Mouse (Mus musculus) urinary bladder, postnatal 10 days (tissue): ENCODE measurements around the gene Ctnnbip1.

Source experiments
- DNase-seq: peaks from one replicate; pipeline ENCODE4 v3.0.0; 2022; ENCODE audit warnings: low spot score

Gene Ctnnbip1

GRCm38 (mm10) chr4:149561986-149562904 lies 44.2 kb downstream of the Ctnnbip1 start:
- no peak for DNase-seq

- DNase-seq = no peak
Measured at GRCm38 (mm10) chr4:149562905-149563347, 44.9 kb downstream of the Ctnnbip1 start.

DNA sequence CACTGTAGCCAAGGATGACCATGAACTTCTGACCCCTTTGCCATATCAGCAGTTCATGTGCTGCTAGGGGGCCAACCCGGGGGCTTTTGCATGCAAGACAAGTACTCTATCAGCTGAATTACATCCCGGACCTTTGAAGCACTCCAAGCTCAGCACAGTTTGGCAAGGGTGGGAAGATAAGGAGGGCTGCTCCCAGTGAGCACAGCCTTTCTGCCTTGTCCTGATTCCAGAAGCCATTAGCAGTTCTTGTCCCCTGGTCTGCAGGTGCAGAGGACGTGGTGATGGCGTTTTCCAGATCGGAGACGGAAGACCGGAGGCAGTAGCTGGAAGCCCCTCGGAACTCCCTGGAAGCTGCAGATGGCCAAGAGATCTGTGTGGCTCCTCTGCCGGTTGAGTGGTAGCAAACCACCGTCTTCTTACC lies 45.9 kb downstream of the Ctnnbip1 start:
- no peak for DNase-seq

DNA sequence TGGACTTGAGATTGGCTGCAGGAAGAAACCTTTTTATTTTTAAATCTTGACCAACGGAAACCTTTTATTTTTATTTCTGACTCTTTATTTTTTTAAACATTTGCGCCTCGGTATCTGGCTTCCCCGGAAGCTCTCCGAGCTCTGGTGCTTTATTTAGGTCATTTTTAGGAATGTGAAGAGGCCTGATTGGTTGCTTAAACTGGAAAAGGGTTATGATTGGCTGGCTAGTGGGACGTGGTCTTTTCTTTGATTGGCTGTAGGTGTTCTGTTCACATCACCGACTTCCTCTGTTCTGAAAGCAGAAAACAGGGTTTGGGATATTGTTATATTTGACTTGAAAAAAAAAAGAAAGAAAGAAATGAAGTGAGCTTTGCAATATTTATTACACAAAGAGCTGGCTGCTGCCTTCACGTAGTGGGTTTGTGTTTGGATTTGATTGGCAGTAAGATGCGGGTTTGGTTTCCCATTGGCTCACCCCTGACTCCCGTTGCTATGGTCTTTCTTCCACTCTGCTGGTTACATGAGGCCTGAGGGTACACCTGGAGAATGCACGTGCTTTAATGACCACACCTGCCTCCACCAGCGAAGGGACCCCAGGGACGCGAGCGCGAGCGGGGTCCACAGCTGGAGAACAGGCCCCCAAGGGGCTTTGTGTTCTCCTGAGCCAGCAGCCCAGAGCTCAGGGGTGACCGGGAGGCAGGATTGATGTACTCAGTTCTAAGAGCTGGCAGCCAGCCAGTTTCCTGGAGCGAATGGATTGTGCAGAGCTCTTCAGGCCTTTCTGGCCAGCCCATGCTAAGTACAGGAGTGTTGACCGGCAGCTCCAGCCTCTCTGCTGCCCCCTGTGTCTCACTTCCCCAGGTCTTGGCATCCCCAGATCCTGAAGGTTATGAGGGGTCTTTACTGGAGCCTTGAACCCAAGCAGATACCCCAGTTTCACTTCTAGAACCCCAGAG lies 46.7 kb downstream of the Ctnnbip1 start:
- DNase-seq = no peak

DNA sequence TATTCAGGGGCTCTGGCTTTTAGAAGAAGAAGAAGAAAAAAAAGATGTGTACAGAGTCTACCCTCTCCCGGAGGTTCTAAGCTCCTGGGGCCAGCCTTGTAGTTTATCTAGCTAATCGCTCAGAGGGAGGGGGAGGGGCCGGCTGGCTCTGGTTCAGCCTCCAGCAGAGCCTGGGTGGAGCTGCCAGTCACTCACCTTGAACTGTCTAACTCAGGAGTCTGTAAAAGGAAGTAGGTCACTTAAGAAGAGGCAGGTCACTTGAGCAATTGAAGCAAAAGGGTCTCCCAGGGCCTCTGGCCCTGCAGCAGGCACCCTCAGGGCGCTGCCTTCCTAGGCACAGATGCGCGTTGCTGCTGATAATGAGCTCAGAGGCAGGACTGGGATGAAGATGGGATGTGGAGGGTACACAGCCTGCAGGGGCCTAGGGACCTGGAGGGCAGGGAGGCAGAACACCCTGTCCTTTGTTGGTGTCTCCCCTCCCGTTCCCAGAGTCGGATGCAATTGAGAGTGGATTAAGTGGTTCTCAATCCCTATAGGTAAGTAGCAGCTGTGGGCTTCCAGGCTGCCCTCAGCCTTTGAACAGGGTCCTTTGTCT lies 49.5 kb downstream of the Ctnnbip1 start:
- no peak for DNase-seq

GRCm38 (mm10) chr4:149568622-149569021 lies 50.6 kb downstream of the Ctnnbip1 start:
- DNase-seq = no peak

DNA sequence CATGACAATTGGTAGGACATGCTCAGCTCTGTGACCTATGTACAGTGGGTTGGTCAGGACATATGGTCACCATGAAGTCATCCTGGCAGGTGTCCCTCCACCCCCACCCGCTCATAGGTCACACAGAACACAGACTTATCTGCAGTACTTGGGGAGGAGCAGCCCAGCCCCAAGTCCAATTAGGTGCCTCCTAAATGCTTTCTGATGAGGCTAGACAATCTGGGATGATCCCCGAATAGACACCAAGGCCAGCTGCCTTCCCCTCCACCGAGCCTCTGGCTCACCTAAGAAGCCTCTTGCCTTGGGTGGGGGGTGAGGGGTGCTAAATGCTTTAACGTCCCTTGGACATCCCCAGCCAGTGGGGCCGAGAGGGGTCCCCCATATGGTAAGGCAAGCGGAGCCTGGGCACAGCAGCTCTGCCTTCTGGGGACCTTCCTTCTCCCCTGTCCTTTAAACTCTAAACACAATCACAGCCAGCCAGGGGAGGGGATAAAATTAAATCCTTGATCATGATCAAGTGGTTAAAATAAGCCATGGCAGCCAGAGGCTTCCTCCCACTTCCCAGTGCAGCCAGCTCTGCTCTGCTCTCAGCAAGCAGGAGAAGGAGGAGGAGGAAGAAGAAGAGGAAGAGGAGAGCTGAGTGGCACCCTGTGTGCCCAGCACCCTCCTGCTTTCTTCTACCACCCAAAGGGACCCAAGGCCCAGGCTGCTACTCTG lies 51.9 kb downstream of the Ctnnbip1 start:
- no peak for DNase-seq

DNA sequence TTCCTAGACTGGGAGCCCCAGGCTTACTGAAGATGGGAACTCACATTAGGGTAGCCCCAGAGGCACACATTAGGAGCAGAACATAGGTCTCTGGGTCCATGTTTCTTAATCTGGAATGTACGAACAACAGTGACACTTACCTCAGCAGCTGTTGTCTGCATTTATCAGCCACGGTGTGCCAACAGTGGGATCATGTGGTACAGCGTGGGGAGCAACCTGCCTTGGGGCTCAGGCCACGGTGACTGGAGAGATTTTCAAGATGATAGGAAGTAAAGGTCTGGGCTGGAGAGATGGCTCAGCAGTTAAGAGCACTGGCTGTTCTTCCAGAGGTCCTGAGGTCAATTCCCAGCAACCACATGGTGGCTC lies 52.4 kb downstream of the Ctnnbip1 start:
- no peak for DNase-seq

DNA sequence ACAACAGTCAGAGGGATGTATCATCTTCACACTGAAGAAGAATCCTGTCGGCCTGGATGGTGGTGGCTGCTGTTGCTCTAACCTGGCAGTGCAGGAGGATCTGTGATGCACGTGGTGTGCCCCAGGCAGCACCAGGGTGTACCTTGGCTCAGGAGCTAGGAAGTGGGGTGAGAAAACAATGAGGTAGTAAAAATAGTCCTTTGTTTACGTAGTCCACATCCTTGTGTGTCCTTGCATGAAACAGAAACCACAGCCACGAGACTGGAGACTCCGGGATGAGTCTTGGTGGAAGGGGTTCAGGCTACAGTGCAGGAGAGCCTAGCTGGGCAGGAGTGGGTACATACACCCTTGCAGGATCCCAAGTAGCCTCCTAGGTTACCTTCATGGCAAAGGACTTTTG lies 53.2 kb downstream of the Ctnnbip1 start:
- DNase-seq = no peak

DNA sequence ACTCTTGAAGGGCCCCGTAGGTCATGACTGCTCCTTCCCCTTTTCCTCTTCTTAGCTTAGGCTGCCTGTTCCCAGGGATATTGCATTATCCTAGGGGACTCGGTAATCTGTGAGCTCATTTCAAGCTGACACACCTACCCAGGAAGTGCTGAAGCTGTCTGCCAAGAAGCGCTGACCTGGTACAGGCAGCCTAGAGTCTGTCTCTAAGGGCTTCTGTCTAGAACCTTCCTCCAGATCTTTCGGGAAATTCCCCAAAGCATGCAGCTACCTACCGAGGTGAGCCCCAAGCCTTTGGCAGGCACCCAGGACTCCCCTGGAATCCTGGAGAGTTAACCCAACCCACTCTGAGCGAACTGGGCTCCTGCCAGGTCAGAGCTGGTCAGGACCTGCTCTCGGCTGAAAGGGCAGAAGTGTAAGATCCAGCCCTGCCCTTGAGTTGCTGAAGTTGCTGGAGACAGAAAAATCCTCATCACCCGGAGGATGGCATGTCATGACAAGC lies 53.7 kb downstream of the Ctnnbip1 start:
- no peak for DNase-seq

- no peak for DNase-seq
Measured at GRCm38 (mm10) chr4:149572446-149572845, 54.4 kb downstream of the Ctnnbip1 start.

- DNase-seq = no peak
Measured at GRCm38 (mm10) chr4:149572851-149573250, 54.8 kb downstream of the Ctnnbip1 start.

GRCm38 (mm10) chr4:149574391-149574821 lies 56.4 kb downstream of the Ctnnbip1 start:
- DNase-seq = no peak

DNA sequence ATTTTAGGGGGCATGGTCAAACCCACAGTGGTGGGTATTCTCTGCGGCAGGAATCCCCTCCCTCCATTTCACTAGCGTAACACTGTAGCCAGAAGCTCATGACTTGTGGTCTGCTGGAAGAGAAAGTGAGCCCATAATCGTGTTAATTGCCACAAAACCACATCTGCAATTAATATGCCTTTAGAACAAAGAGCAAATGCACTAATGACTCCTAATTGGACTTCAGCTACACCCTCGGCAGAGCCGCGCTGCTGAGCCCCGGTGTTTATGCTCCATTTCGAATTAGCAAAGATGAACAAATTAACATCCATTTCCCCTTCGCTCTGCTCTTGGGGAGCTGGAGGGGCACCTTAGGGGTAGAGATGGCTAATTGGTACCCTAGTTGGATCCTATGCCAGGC lies 58.0 kb downstream of the Ctnnbip1 start:
- no peak for DNase-seq

DNA sequence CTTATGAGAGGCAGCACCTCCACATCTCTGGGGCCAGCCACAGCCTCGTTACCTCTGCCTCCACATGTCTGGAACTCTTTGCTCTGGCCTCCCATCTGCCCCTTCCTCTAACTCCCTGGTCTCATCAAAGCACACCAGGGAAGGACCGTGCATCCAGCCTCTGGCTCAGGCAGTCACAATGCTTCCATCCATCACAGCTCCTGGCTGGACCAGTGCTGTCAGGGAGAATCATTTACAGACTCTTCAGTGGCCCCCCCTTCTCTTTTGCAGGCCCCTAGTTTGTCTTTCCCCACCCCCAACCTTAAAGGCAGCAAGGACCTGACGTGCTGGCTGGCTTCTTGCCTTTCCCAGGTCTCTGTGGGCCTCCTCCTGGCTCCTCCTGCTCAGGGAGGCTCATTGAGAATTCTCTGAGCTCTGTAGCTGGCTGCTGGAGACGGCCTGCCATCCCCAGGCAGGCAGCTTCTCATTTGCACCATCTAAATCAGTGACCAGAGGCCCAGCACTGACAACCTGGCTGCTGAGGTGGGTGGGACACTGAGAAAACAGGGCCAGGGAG lies 59.0 kb downstream of the Ctnnbip1 start:
- no peak for DNase-seq

DNA sequence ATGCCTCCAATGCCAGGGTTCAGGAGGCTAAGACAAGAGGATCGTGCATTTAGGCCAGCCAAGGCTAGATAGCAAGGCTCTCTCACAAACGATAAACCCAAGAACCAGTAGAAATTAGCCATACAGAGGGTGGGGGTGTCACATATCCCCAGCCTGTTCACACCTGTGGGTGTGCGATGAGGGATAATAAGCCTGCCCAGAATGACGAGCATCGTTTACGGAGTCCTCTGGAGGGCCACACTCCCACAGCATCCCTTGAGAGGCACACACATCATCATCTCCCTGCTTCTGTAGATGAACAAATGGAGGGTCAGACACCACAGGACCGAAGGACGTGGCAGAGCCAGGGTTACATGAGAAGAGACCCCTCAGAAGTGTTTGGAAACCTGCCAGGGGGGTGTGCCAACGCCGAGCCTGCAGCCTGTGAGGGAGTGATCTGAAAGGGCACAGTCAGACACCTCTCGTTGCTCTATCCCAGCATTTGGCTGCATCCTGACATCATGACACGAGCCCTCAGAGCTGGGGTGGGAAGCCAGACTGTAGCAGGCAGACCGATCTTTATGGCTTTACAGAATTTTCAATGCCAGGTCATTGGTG lies 60.1 kb downstream of the Ctnnbip1 start:
- no peak for DNase-seq

DNA sequence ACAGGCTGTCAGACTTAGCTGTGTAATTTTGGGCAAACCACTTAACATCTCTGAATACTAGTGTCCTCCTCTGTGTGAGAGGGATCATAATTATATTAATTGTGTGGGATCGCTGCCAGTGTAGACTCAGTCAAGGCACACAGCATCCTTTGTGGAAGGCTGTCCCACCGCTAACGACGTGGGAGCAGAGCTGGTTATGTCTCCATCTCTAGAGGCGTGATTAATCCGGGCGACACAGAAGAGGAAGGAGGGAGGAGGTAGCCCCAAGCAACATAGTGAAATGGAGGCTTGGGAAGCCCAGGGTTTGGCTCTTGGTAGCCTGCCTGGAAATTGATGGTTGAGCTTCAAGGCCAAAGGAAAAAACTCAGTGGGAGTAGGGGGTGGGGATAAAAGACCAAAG lies 60.8 kb downstream of the Ctnnbip1 start:
- DNase-seq = no peak

DNA sequence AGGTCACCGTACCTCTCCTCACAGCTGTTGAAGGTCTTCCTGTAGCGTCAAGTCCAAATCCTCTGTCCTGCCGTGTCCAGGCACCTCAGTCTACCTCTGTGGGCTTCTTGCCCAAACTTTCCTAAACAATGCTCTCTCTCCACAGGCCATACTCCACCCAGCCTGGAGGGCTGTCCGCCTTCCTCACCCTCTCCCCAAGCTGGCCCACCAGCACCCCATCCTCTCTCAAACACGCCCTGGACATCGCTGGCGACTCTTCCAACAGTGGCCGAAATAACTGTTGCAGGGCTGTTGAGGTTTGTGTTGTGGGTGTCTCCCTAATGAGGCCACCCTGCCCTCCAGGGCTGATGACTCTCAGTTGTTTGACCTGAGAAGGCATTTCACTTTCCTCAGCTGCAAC lies 67.2 kb downstream of the Ctnnbip1 start:
- DNase-seq = no peak

DNA sequence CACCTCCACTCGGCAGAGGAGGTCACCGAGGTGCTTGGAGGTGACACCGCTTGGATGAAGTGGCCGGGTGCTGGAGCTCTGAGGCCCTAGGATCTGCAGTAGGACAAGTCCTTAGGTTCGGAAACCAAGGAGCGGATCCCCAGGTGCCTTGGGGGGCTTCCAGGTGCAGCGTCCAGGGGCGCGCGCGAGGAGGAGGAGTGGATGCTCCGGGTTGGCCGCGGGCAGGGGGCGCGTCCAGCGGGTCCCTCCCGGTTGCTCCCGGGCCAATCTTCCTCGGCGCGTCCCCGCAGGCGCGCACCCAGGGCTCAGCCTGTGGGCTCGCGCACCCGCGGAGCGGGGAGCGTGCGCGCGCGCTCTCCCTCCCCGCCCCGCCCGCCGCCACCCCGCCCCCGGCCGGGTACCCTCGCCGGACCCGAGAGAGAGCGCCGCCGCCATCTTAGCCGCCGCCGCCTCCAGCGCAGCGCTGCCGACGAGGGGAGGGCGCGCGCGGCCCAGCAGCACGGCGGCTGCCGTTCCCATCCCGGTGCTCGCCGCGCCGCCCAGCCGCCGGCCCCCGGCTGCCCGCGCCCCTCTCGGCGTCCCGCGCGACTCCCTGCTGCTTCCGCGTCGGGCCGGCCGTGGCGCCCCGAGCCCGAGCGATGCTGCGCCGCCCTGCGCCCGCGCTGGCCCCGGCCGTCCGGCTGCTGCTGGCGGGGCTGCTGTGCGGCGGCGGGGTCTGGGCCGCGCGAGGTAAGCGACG lies 68.2 kb downstream of the Ctnnbip1 start, which contains the start of gene Clstn1:
Gene Clstn1 (plus strand): TSS at position 425 of the 739 bp plus-strand sequence.
- no peak for DNase-seq
